Mouse (Mus musculus) right cerebral cortex, postnatal 25 days (tissue): ENCODE results near the gene Cldn10.
"Not testable (repeated sequence)": the region's sequence is repeated elsewhere in the genome, so short reads cannot be mapped to it uniquely, and the experiment has no call there.

Experiments
- DNase-seq: peaks from one replicate; pipeline ENCODE4 v3.0.0; 2022

Gene Cldn10

DNA sequence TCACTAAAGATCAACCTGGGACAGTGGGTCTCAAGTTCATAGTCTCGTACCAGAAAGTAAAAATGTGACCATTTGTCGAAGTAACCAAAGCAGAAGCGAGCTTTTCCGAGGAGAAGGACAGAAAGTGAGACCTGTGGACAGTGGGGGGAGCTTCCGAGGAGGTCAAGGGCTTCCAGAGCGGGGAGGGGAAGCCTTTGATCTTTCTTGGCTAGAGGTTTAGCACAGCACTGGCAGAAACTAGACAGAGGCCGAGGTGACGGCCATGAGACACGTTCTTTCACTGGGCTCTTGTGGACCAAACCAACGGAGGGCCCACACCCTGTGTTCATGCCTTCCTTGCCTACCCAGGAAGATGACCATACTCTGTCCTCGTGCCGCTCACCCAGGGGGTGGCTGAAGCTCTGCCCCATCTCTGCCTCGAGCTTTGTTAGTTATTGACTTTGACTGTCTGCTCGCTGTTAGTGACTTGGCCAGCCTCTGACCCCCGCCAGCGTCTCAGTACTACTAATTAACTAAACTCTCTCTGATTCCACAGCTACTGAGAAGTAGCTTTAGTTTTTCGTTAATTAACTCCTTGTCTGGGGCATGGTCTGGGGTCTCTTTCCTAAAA lies 4.3 kb upstream of the Cldn10 start:
- no peak for DNase-seq

DNA sequence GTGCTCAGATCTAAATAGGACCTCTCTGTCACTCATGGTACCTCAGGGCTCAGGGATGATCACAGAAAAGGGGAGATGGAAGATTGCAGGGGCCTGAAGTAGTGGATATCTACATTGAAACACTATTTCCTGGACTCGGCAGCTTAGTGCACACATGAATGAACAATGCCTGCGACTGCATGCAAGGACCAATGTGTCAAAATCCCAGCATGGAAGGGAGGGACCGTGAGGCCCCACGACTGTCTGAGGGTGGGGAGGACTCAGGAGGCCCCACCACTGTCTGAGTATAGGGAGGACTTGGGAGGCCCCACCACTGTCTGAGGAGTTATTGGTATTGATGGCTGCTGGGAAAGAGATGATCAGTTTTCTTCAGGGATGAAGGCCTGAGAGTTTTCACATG lies 2.5 kb downstream of the Cldn10 start:
- no peak for DNase-seq

DNA sequence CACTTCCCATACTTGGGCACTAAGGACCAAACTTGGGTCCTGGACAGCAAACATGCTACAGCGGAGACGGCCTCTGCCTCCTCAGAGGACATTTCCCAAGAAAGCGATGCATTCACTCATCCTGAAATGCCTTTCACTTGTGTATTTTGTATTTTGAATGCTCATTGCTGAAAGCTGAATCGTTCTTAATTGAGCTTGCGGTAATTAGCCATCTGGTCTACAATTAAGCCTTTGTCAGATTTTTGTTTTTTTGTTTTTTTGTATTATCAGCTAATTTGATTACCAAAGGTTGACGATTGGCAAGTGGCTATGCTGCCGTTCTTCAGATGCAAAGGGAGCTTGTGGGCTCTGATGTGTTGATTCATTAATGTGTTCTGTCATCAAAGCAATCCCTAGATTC lies 5.2 kb downstream of the Cldn10 start:
- no peak for DNase-seq

DNA sequence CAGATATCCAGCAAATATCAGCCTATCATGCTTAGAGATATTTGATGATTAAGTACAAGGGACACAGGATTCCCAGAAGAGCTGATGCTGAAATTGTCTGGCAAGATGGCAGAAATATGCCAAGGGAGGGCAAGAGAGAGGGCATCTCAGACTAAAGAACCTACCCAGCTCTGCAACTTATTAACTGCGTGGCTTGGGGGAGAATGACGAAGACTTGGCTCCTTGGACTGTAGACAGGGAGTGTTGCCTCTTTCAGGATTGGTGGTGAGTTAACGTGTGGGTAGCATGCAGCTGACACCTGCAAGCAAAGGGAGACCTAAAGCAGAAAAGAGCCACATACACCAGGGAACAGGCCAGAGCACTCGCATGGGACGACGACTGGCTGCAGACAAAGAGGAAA lies 5.7 kb downstream of the Cldn10 start:
- no peak for DNase-seq

GRCm38 (mm10) chr14:118794196-118794595 lies 6.5 kb downstream of the Cldn10 start:
- no peak for DNase-seq

DNA sequence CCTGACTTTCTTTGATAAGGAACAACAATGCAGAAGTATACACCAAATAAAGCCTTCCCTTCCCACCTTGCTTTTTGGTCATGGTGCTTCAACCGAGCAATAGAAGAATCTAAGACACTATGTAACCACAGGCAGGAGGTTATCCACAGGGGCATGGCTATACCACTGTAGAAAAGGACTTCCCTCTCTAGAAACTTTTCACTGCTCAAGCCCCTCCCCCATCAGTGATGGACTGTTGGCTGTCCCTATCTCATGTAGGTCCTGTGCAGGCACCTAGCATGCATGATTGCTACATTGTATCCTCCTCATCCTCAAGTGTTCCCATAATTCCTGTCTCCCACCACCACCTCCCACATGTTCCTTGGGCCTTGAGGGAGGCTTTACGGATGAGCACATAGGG lies 7.2 kb downstream of the Cldn10 start:
- no peak for DNase-seq

- no peak for DNase-seq
Observed at GRCm38 (mm10) chr14:118795915-118796693, 8.4 kb downstream of the Cldn10 start.

DNA sequence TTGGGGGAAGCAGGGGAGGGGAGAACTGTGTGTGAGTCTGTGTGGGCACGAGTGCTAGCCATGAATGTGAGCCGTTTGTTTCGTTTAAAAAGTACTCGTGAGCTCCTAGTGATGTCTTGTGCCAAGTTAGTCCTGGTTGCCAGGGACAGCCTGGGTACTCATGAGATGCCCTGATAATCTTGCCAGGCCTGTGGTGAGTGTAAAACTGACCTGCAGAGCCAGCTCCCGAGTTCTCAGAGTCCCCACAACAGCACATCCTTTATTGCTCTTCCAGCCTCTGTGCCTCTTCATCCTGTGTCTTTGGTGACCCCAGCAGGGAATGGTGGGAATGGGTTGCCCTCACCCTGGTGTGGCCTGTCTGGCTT lies 9.0 kb downstream of the Cldn10 start:
- DNase-seq, result no peak

DNA sequence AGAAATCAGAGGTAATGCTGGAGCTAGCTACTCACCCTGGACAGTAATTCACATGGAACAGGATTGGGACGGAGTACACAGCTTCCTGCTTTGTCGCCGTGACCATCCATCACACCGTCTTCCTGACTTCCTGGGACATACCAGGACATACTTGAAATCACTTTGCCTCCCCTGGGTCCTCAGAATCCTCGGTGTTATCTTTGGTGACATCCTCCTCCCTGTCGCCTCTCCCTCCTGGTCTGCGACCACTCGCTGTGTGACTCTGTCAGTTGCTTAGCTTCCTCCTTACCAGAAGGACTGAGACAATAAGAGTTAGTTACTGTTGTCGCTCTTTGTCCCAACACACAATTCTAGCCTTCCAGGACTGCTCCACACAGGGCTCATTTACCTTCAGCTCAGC lies 9.6 kb downstream of the Cldn10 start:
- no peak for DNase-seq

GRCm38 (mm10) chr14:118799918-118800317 lies 12.2 kb downstream of the Cldn10 start:
- no peak for DNase-seq

GRCm38 (mm10) chr14:118803936-118804335 lies 16.2 kb downstream of the Cldn10 start:
- DNase-seq, result no peak

- DNase-seq, result no peak
Observed at GRCm38 (mm10) chr14:118804351-118804750, 16.6 kb downstream of the Cldn10 start.

DNA sequence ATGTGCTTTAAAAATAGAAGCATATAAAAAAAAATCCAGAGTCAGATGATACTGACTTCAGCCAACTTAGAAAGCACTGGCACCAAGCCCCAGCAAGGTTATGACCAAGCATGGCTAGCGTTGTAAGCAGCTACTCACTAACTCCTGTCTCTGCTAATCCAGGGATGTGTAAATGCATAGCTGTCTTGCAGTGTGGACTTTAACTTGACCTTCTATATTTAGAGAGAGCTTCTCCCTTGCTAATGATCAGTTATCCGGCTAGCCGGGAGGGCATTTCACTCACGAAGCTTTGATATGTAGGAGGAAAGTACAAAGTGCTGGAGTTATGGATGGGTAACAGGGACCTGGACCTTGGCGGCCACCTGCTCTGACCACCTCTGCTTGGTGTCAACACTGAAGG lies 19.9 kb downstream of the Cldn10 start:
- no peak for DNase-seq

- DNase-seq, result not testable (repeated sequence)
Observed at GRCm38 (mm10) chr14:118808183-118808582, 20.5 kb downstream of the Cldn10 start.

- DNase-seq, result no peak
Observed at GRCm38 (mm10) chr14:118809686-118810085, 22.0 kb downstream of the Cldn10 start.

- not testable (repeated sequence) for DNase-seq
Observed at GRCm38 (mm10) chr14:118811256-118811655, 23.5 kb downstream of the Cldn10 start.

- DNase-seq, result no peak
Observed at GRCm38 (mm10) chr14:118813111-118813510, 25.4 kb downstream of the Cldn10 start.

- no peak for DNase-seq
Observed at GRCm38 (mm10) chr14:118816503-118816902, 28.8 kb downstream of the Cldn10 start.

- peak; percentile 39 for DNase-seq
Observed at GRCm38 (mm10) chr14:118820111-118820510, 32.4 kb downstream of the Cldn10 start.

- no peak for DNase-seq
Observed at GRCm38 (mm10) chr14:118822816-118823215, 35.1 kb downstream of the Cldn10 start.

- DNase-seq, result no peak
Observed at GRCm38 (mm10) chr14:118823313-118823712, 35.6 kb downstream of the Cldn10 start.

DNA sequence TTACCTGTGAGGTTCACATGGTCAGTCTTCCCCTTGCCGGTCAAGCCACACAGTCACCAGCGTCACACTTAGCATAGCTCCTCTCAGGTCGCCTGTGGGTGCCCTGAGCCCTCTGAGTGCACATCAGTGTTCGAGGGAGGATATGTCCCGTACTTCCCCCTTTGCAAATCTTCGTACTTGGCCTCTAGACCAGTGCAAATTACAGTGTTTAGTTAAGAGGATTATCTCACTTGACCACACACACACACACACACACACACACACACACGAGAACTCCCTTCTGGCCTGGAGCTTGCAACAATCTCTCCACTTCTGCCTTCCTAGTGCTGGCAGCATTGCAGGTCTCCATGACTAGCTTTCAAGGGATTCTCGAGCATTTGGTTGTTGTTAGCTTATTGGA lies 38.6 kb downstream of the Cldn10 start:
- DNase-seq, result no peak

DNA sequence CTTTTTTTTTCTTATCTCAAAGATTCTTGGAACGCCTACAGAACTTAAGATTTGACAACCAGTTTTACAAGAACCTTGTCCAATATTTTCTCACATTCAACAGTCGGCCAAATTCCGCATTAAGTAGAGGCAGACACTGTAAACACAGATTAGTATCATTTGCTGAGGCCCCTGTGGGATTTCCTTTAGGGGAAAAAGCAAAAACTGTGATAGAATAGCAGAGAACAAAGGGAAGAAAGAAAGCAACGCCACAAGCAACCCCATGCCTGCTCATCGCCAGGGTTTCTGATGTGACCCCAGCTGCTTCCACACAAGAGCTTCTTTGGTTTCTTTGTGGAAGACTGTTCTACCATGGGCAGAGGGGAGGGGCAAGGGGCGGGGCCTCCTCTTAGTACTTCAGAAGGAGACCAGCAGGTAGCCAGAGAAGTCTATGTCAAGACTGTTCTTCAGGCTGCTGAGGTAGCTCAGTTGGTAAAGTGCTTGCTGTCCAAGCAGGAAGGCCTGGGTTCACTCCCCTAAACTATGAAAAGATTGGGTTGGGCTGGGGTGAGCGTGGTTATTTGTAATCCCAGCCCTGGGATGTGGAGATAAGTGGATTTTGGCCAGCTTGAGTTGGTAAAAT lies 39.7 kb downstream of the Cldn10 start:
- DNase-seq, result no peak
